Mouse (Mus musculus) heart, embryonic 11.5 days (tissue): Measurements from ENCODE around the gene Vmn1r176. TPM values are rescaled to one million over a fixed set of nuclear protein-coding genes. Genes with fewer than 3 reads are reported as not detected.
"Not testable (repeated sequence)": the region's sequence is repeated elsewhere in the genome, so short reads cannot be mapped to it uniquely, and the experiment has no call there.

Experiments
- ATAC-seq: fragments of 200-750 bp; cut with Nextera tagmentation; replicated peaks from 2 replicates; pipeline ENCODE4 v1.8.0; 2017; ENCODE audit warnings: moderate library complexity; ENCODE audit not compliant: insufficient number of reproducible peaks, low FRiP score, low TSS enrichment
- H3K27ac ChIP-seq: fragments of 300-500 bp; sonication (generic); 2 replicates; pipeline ENCODE4 v1.5.1; 2014; ENCODE audit warnings: mild to moderate bottlenecking, low read depth, low read length
- H3K27me3 ChIP-seq: fragments of 300-500 bp; sonication (generic); 2 replicates; pipeline ENCODE4 v1.6.1; 2014; ENCODE audit warnings: mild to moderate bottlenecking, low read length, mixed read lengths; ENCODE audit not compliant: control insufficient read depth, insufficient read depth
- H3K36me3 ChIP-seq: fragments of 300-500 bp; sonication (generic); 2 replicates; pipeline ENCODE4 v1.6.1; 2014; ENCODE audit warnings: mild to moderate bottlenecking, low read length, moderate library complexity, mixed read lengths; ENCODE audit not compliant: control insufficient read depth, insufficient read depth
- H3K4me1 ChIP-seq: fragments of 300-500 bp; sonication (generic); 2 replicates; pipeline ENCODE4 v1.6.1; 2014; ENCODE audit warnings: low read length; ENCODE audit not compliant: control insufficient read depth, insufficient read depth
- H3K4me2 ChIP-seq: fragments of 300-500 bp; sonication (generic); 2 replicates; pipeline ENCODE4 v1.6.1; 2014; ENCODE audit warnings: mild to moderate bottlenecking, moderate library complexity
- H3K4me3 ChIP-seq: fragments of 300-500 bp; sonication (generic); 2 replicates; pipeline ENCODE4 v1.5.1; 2014; ENCODE audit warnings: low read depth, low read length
- H3K9ac ChIP-seq: fragments of 300-500 bp; sonication (generic); 2 replicates; pipeline ENCODE4 v1.6.1; 2014; ENCODE audit warnings: mild to moderate bottlenecking, low read depth, low read length, moderate library complexity
- H3K9me3 ChIP-seq: fragments of 300-500 bp; sonication (generic); replicated peaks from 2 replicates; pipeline ENCODE4 v1.6.1; 2016; ENCODE audit warnings: low read length; ENCODE audit not compliant: control insufficient read depth
- WGBS: fragments of 180-500 bp; shearing (Covaris S2); extraction: QIAGEN DNeasy Blood & Tissue Kit; methylation state at CpG from one replicate; pipeline ENCODE4 v1.1.7; 2014; ENCODE audit not compliant: insufficient replicate concordance; 5-methylcytosine and 5-hydroxymethylcytosine counted together
- polyA plus RNA-seq: library from polyadenylated mRNA; unstranded; fragments of >200 nt; fragmentation: Nextera tagmentation; extraction: Ambion mirVana; gene quantifications from 2 replicates; pipeline ENCODE4 v1.2.1, GENCODE M21; 2014

Vmn1r176 gene
- polyA plus RNA-seq = not detected in 2 replicates

GRCm38 (mm10) chr7:23837272-23837671, at the start of gene Vmn1r176:
TSS of gene Vmn1r176 (minus strand) at chr7:23837372.
- H3K9ac ChIP-seq, H3K27me3 ChIP-seq, H3K9me3 ChIP-seq, H3K4me1 ChIP-seq, H3K27ac ChIP-seq, ATAC-seq, H3K4me2 ChIP-seq, H3K36me3 ChIP-seq, H3K4me3 ChIP-seq: not testable (repeated sequence)
- WGBS = no CpG with 5 or more reads among the region's 1 CpGs

GRCm38 (mm10) chr7:23876918-23877317, 39.7 kb upstream of the Vmn1r176 start:
- not testable (repeated sequence) for H3K9me3 ChIP-seq, ATAC-seq, H3K4me1 ChIP-seq, H3K4me2 ChIP-seq, H3K27me3 ChIP-seq, H3K36me3 ChIP-seq, H3K9ac ChIP-seq, H3K4me3 ChIP-seq, H3K27ac ChIP-seq
- 52% methylated on average over 3 of the region's 4 CpGs for WGBS

GRCm38 (mm10) chr7:23866349-23866748, 29.2 kb upstream of the Vmn1r176 start, which contains the start of gene Vmn1r177:
TSS of gene Vmn1r177 (minus strand) at chr7:23866449.
- not testable (repeated sequence) for H3K27me3 ChIP-seq, H3K9ac ChIP-seq, H3K4me2 ChIP-seq, ATAC-seq, H3K4me1 ChIP-seq, H3K27ac ChIP-seq, H3K4me3 ChIP-seq, H3K36me3 ChIP-seq, H3K9me3 ChIP-seq
- 0% methylated on average over 1 of the region's 1 CpGs for WGBS

GRCm38 (mm10) chr7:23810543-23810942, 26.6 kb downstream of the Vmn1r176 start, which contains the start of gene Vmn1r175:
TSS of gene Vmn1r175 (minus strand) at chr7:23810643.
- not testable (repeated sequence) for H3K27me3 ChIP-seq, H3K9me3 ChIP-seq, H3K4me1 ChIP-seq, H3K27ac ChIP-seq, H3K9ac ChIP-seq, H3K4me3 ChIP-seq, H3K36me3 ChIP-seq, H3K4me2 ChIP-seq, ATAC-seq

- 72% methylated on average over 6 of the region's 6 CpGs for WGBS
Observed at GRCm38 (mm10) chr7:23784526-23784925, 52.6 kb downstream of the Vmn1r176 start.

More at GRCm38 (mm10) chr7:23784526-23784925, 52.6 kb downstream of the Vmn1r176 start:
- H3K27me3 ChIP-seq = no peaks in the 10 kb centered on the region
- no peak overlapping the region for H3K9ac ChIP-seq
- no peak overlapping the region for H3K27ac ChIP-seq
- no peak overlapping the region for H3K4me2 ChIP-seq
- no peaks in the 10 kb centered on the region for H3K36me3 ChIP-seq
- no peak overlapping the region for H3K4me3 ChIP-seq
- peaks cover 18% of the 10 kb centered on the region for H3K9me3 ChIP-seq
- ATAC-seq = no peak
- no peaks in the 10 kb centered on the region for H3K4me1 ChIP-seq

Other genes starting within 250 kb of the Vmn1r176 start
- not detected in 2 replicates for gene Vmn1r170, start 231.2 kb downstream of the Vmn1r176 start, polyA plus RNA-seq
- gene Vmn1r171, start 206.7 kb downstream of the Vmn1r176 start, polyA plus RNA-seq = not detected in 2 replicates
- not detected in 2 replicates for gene Vmn1r172, start 179.1 kb downstream of the Vmn1r176 start, polyA plus RNA-seq
- not detected in 2 replicates for gene Vmn1r173, start 136.7 kb downstream of the Vmn1r176 start, polyA plus RNA-seq
- not detected in 2 replicates for gene Vmn1r174, start 85.1 kb downstream of the Vmn1r176 start, polyA plus RNA-seq
- not detected in 2 replicates for gene Vmn1r175, start 26.7 kb downstream of the Vmn1r176 start, polyA plus RNA-seq
- gene Vmn1r177, start 29.1 kb upstream of the Vmn1r176 start, polyA plus RNA-seq = not detected in 2 replicates
- not detected in 2 replicates for gene Vmn1r178, start 54.6 kb upstream of the Vmn1r176 start, polyA plus RNA-seq
- gene Vmn1r179, start 89.6 kb upstream of the Vmn1r176 start, polyA plus RNA-seq = not detected in 2 replicates
- gene Vmn1r180, start 113.3 kb upstream of the Vmn1r176 start, polyA plus RNA-seq = not detected in 2 replicates
- not detected in 2 replicates for gene Vmn1r181, start 137.2 kb upstream of the Vmn1r176 start, polyA plus RNA-seq
- not detected in 2 replicates for gene V1rd19, start 164.3 kb upstream of the Vmn1r176 start, polyA plus RNA-seq
- gene Vmn1r183, start 215.9 kb upstream of the Vmn1r176 start, polyA plus RNA-seq = not detected in 2 replicates
- gene Zfp180, start 244.6 kb upstream of the Vmn1r176 start, polyA plus RNA-seq = 14.2 and 19.9 TPM in 2 replicates